Mouse (Mus musculus) bone marrow macrophage, adult 2 months (primary cell): ENCODE measurements around the gene Ctrc.

Experiments used
- CTCF ChIP-seq: IDR thresholded peaks from 2 replicates; pipeline ENCODE4 v1.5.1; 2012; ENCODE audit warnings: low read depth, mild to moderate bottlenecking, low read length, moderate library complexity
- POLR2A ChIP-seq: IDR thresholded peaks from 2 replicates; pipeline ENCODE4 v1.6.1; 2012; ENCODE audit warnings: mild to moderate bottlenecking, low read depth, low read length, borderline replicate concordance

GRCm38 (mm10) chr4:141804105-141804504 is 42.1 kb downstream of the Ctrc start:
- TF ChIP-seq CTCF (0 out of 2 replicates have a peak, but pooled peaks have one; percentile 4), POLR2A (no peak)
